Mouse (Mus musculus): ENCODE results near the gene Emc8.
"Not testable (repeated sequence)": the region's sequence is repeated elsewhere in the genome, so short reads cannot be mapped to it uniquely, and the experiment has no call there.

Emc8 gene

GRCm38 (mm10) chr8:120685591-120685990, 17.2 kb upstream of the Emc8 start:
- no peak for DNase-seq (ENCODE audit: low read depth, low spot score)

- DNase-seq (ENCODE audit: low read depth, low spot score): peak; percentile 74
Measured at GRCm38 (mm10) chr8:120685097-120685496, 16.7 kb upstream of the Emc8 start.

GRCm38 (mm10) chr8:120684082-120684481, 15.7 kb upstream of the Emc8 start:
- no peak for DNase-seq (ENCODE audit: low read depth, low spot score)

- DNase-seq (ENCODE audit: low read depth, low spot score): peak; percentile 68
Measured at GRCm38 (mm10) chr8:120683602-120684001, 15.2 kb upstream of the Emc8 start.

- DNase-seq (ENCODE audit: low read depth, low spot score): peak; percentile 56
Measured at GRCm38 (mm10) chr8:120681113-120681512, 12.7 kb upstream of the Emc8 start.

- not testable (repeated sequence) for DNase-seq (ENCODE audit: low read depth, low spot score)
Measured at GRCm38 (mm10) chr8:120680405-120680804, 12.0 kb upstream of the Emc8 start.

GRCm38 (mm10) chr8:120679629-120680387, 11.4 kb upstream of the Emc8 start:
- no peak for DNase-seq (ENCODE audit: low read depth, low spot score)

- peak; percentile 81 for DNase-seq (ENCODE audit: low read depth, low spot score)
Measured at GRCm38 (mm10) chr8:120678447-120678846, 10.1 kb upstream of the Emc8 start.

GRCm38 (mm10) chr8:120675718-120676117, 7.3 kb upstream of the Emc8 start:
- no peak for DNase-seq (ENCODE audit: low read depth, low spot score)

GRCm38 (mm10) chr8:120673298-120673697, 4.9 kb upstream of the Emc8 start:
- DNase-seq (ENCODE audit: low read depth, low spot score): no peak

GRCm38 (mm10) chr8:120672626-120673229, 4.4 kb upstream of the Emc8 start:
- DNase-seq (ENCODE audit: low read depth, low spot score): no peak

GRCm38 (mm10) chr8:120671775-120672174, 3.4 kb upstream of the Emc8 start:
- DNase-seq (ENCODE audit: low read depth, low spot score): no peak

- DNase-seq (ENCODE audit: low read depth, low spot score): peak; percentile 92
Measured at GRCm38 (mm10) chr8:120667561-120668373, 606 bp downstream of the Emc8 start, which contains the start of the genes Gm27021 and Cox4i1. Gene Gm27021, minus strand, starts transcription at chr8:120668079. Gene Cox4i1, plus strand, starts transcription at chr8:120668222.

- DNase-seq (ENCODE audit: low read depth, low spot score): no peak
Measured at GRCm38 (mm10) chr8:120666807-120667470, 1.4 kb downstream of the Emc8 start.

- DNase-seq (ENCODE audit: low read depth, low spot score): no peak
Measured at GRCm38 (mm10) chr8:120665726-120666455, 2.5 kb downstream of the Emc8 start.

- DNase-seq (ENCODE audit: low read depth, low spot score): no peak
Measured at GRCm38 (mm10) chr8:120664566-120664965, 3.8 kb downstream of the Emc8 start.

- no peak for DNase-seq (ENCODE audit: low read depth, low spot score)
Measured at GRCm38 (mm10) chr8:120657415-120657814, 11.0 kb downstream of the Emc8 start.

- no peak for DNase-seq (ENCODE audit: low read depth, low spot score)
Measured at GRCm38 (mm10) chr8:120656322-120657052, 11.9 kb downstream of the Emc8 start.

- DNase-seq (ENCODE audit: low read depth, low spot score): no peak
Measured at GRCm38 (mm10) chr8:120647532-120647931, 20.8 kb downstream of the Emc8 start, which contains the start of gene 1190005I06Rik. Gene 1190005I06Rik, minus strand, starts transcription at chr8:120647632.

- DNase-seq (ENCODE audit: low read depth, low spot score): no peak
Measured at GRCm38 (mm10) chr8:120644663-120645062, 23.7 kb downstream of the Emc8 start.

Data from skeletal muscle tissue, adult 2 months (tissue).